Mouse (Mus musculus) B cell, adult 2 months (primary cell): ENCODE results near the gene Gm21725.
"Not testable (repeated sequence)": the region's sequence is repeated elsewhere in the genome, so short reads cannot be mapped to it uniquely, and the experiment has no call there.

ENCODE experiments used
- DNase-seq, 2 experiments: peaks; one replicate each; pipeline ENCODE4 v3.0.0; 2022

The Gm21725 gene

DNA sequence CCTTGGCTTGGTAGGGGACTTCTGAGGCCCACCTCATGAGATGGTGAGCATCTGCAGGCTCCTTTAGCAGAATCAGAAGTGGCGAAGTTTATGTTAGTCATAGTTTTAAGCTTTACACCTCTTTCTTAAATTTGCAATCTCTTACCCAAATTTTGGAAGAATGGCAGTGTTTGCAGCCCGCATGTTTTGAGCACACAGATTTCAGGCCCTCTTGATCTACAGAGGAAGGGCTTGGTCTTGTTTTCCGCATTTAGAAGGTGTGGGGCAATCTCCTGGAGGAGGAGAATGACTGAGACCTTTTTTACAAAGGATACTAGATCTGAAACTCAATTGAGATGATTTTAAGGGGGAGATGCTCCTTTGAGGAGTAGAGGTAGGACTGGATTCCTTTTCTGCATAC lies at the start of gene Gm21725:
Gm21725 (minus strand) TSS at position 101 of the 400 bp plus-strand sequence.
- not testable (repeated sequence) for DNase-seq
